Mouse (Mus musculus) olfactory bulb, adult 2 months (tissue): ENCODE measurements around the gene Mrps35.

Experiments
- CTCF ChIP-seq: fragments of 200-500 bp; IDR thresholded peaks from 2 replicates; pipeline ENCODE4 v1.5.1; 2012; ENCODE audit warnings: low read depth, mild to moderate bottlenecking, low read length, moderate library complexity; ENCODE audit not compliant: insufficient read depth
- POLR2A ChIP-seq: fragments of 200-500 bp; IDR thresholded peaks from 2 replicates; pipeline ENCODE4 v1.6.1; 2012; ENCODE audit warnings: mild to moderate bottlenecking, low read depth, low read length, moderate library complexity; ENCODE audit not compliant: insufficient read depth

- no peak for TF ChIP-seq POLR2A
- TF ChIP-seq CTCF: no peak
Observed at GRCm38 (mm10) chr6:147121320-147121719, 78.8 kb downstream of the Mrps35 start.
